Mouse (Mus musculus) midbrain, embryonic 14.5 days (tissue): Measurements from ENCODE around the gene Stambpl1. TPM values are rescaled to one million over a fixed set of nuclear protein-coding genes. Genes with fewer than 3 reads are reported as not detected.

Experiments
- ATAC-seq: fragments of 200-750 bp; cut with Nextera tagmentation; 2 replicates; pipeline ENCODE4 v1.8.0; 2017; ENCODE audit warnings: moderate number of reproducible peaks, moderate library complexity; ENCODE audit not compliant: low FRiP score, low TSS enrichment
- DNase-seq: peaks from one replicate; pipeline ENCODE4 v3.0.0-alpha.2; 2015
- H3K27ac ChIP-seq: fragments of 300-500 bp; sonication (generic); replicated peaks from 2 replicates; pipeline ENCODE4 v1.5.1; 2014; ENCODE audit warnings: mild to moderate bottlenecking, low read depth, low read length, moderate library complexity
- H3K27me3 ChIP-seq: fragments of 300-500 bp; sonication (generic); 2 replicates; pipeline ENCODE4 v1.6.1; 2014; ENCODE audit warnings: low read length, control low read depth, mixed read lengths; ENCODE audit not compliant: control insufficient read depth, insufficient read depth
- H3K36me3 ChIP-seq: fragments of 300-500 bp; sonication (generic); 2 replicates; pipeline ENCODE4 v1.6.1; 2014; ENCODE audit warnings: low read length, control low read depth; ENCODE audit not compliant: control insufficient read depth, insufficient read depth
- H3K4me1 ChIP-seq: fragments of 300-500 bp; sonication (generic); 2 replicates; pipeline ENCODE4 v1.6.1; 2014; ENCODE audit warnings: mild to moderate bottlenecking, antibody characterized with exemption, low read length, control low read depth; ENCODE audit not compliant: control insufficient read depth, insufficient read depth
- H3K4me2 ChIP-seq: fragments of 300-500 bp; sonication (generic); 2 replicates; pipeline ENCODE4 v1.6.1; 2014; ENCODE audit warnings: mild to moderate bottlenecking, low read length, moderate library complexity
- H3K4me3 ChIP-seq: fragments of 300-500 bp; sonication (generic); replicated peaks from 2 replicates; pipeline ENCODE4 v1.5.1; 2014; ENCODE audit warnings: low read depth, low read length
- H3K9ac ChIP-seq: fragments of 300-500 bp; sonication (generic); replicated peaks from 2 replicates; pipeline ENCODE4 v1.6.1; 2014; ENCODE audit warnings: mild to moderate bottlenecking, low read length, moderate library complexity
- H3K9me3 ChIP-seq: fragments of 300-500 bp; sonication (generic); 2 replicates; pipeline ENCODE4 v1.6.1; 2016; ENCODE audit warnings: low read length, control low read depth, mixed read lengths; ENCODE audit not compliant: control insufficient read depth
- WGBS: fragments of 180-500 bp; shearing (Covaris S2); extraction: QIAGEN DNeasy Blood & Tissue Kit; methylation state at CpG from one replicate; pipeline ENCODE4 v1.1.7; 2014; 5-methylcytosine and 5-hydroxymethylcytosine counted together
- polyA plus RNA-seq: library from polyadenylated mRNA; unstranded; fragments of >200 nt; fragmentation: Nextera tagmentation; extraction: Ambion mirVana; gene quantifications from 2 replicates; pipeline ENCODE4 v1.2.1, GENCODE M21; 2014

Gene Stambpl1
- polyA plus RNA-seq, 1 experiment from 2014 or later: 11.5 TPM

GRCm38 (mm10) chr19:34254101-34254879 lies 62.3 kb downstream of the Stambpl1 start:
- Histone ChIP-seq H3K4me3 (no peak overlapping the region), H3K9me3 (no peaks in the 10 kb centered on the region), H3K4me1 (no peaks in the 10 kb centered on the region), H3K9ac (no peak overlapping the region), H3K4me2 (no peak overlapping the region), H3K27ac (no peak overlapping the region), H3K36me3 (no peaks in the 10 kb centered on the region), H3K27me3 (no peaks in the 10 kb centered on the region)
- ATAC-seq (no peak), DNase-seq (no peak)
- WGBS: 61% methylated on average over 14 of the region's 14 CpGs

GRCm38 (mm10) chr19:34254880-34255681 lies 63.1 kb downstream of the Stambpl1 start, which contains the start of gene Acta2:
Acta2 (minus strand) TSS chr19:34255590.
- Histone ChIP-seq H3K4me2 (no peak within 1 kb of the TSS), H3K27ac (no peak within 1 kb of the TSS)
- ATAC-seq: no peak

GRCm38 (mm10) chr19:34256149-34256548 lies 64.1 kb downstream of the Stambpl1 start:
- 83% methylated on average over 5 of the region's 5 CpGs for whole genome bisulfite sequencing
- H3K36me3 ChIP-seq: no peaks in the 10 kb centered on the region
- no peak overlapping the region for H3K4me3 ChIP-seq
- H3K4me1 ChIP-seq: no peaks in the 10 kb centered on the region
- no peaks in the 10 kb centered on the region for H3K27me3 ChIP-seq
- no peaks in the 10 kb centered on the region for H3K9me3 ChIP-seq
- no peak overlapping the region for H3K9ac ChIP-seq
- DNase-seq: no peak
- H3K4me2 ChIP-seq: no peak overlapping the region
- ATAC-seq: no peak
- H3K27ac ChIP-seq: no peak overlapping the region

More at GRCm38 (mm10) chr19:34254880-34255681, 63.1 kb downstream of the Stambpl1 start, which contains the start of gene Acta2:
- no peak for DNase-seq
- Histone ChIP-seq H3K4me3 (no peak within 1 kb of the TSS), H3K27me3 (no peaks in the 10 kb centered on the region), H3K9ac (no peak within 1 kb of the TSS), H3K4me1 (no peaks in the 10 kb centered on the region), H3K36me3 (no peaks in the 10 kb centered on the region), H3K9me3 (no peaks in the 10 kb centered on the region)
- 68% methylated on average over 16 of the region's 16 CpGs for WGBS

GRCm38 (mm10) chr19:34256936-34257335 lies 64.9 kb downstream of the Stambpl1 start:
- DNase-seq (no peak), ATAC-seq (no peak)
- no peaks in the 10 kb centered on the region for H3K4me1 ChIP-seq
- H3K4me3 ChIP-seq: no peak overlapping the region
- no peaks in the 10 kb centered on the region for H3K9me3 ChIP-seq
- H3K27me3 ChIP-seq: no peaks in the 10 kb centered on the region
- 98% methylated on average over 2 of the region's 2 CpGs for WGBS
- H3K9ac ChIP-seq: no peak overlapping the region
- H3K27ac ChIP-seq: no peak overlapping the region
- no peaks in the 10 kb centered on the region for H3K36me3 ChIP-seq
- H3K4me2 ChIP-seq: no peak overlapping the region

GRCm38 (mm10) chr19:34262273-34262974 lies 70.4 kb downstream of the Stambpl1 start:
- Histone ChIP-seq H3K4me1 (no peaks in the 10 kb centered on the region), H3K4me2 (no peak overlapping the region), H3K27me3 (no peaks in the 10 kb centered on the region), H3K27ac (no peak overlapping the region), H3K36me3 (no peaks in the 10 kb centered on the region), H3K9me3 (no peaks in the 10 kb centered on the region), H3K4me3 (no peak overlapping the region), H3K9ac (no peak overlapping the region)
- no peak for DNase-seq
- 79% methylated on average over 2 of the region's 2 CpGs for WGBS
- ATAC-seq: no peak

- Histone ChIP-seq H3K36me3 (no peaks in the 10 kb centered on the region), H3K4me3 (no peak overlapping the region), H3K4me2 (no peak overlapping the region), H3K9me3 (no peaks in the 10 kb centered on the region), H3K27me3 (no peaks in the 10 kb centered on the region), H3K27ac (no peak overlapping the region), H3K4me1 (no peaks in the 10 kb centered on the region), H3K9ac (no peak overlapping the region)
- DNase-seq (no peak), ATAC-seq (no peak)
- 77% methylated on average over 5 of the region's 5 CpGs for WGBS
Measured at GRCm38 (mm10) chr19:34265604-34266193, 73.7 kb downstream of the Stambpl1 start.

GRCm38 (mm10) chr19:34268991-34269390 lies 77.0 kb downstream of the Stambpl1 start:
- Histone ChIP-seq H3K27me3 (no peaks in the 10 kb centered on the region), H3K9me3 (no peaks in the 10 kb centered on the region), H3K36me3 (no peaks in the 10 kb centered on the region), H3K27ac (no peak overlapping the region), H3K9ac (no peak overlapping the region), H3K4me1 (no peaks in the 10 kb centered on the region), H3K4me3 (no peak overlapping the region), H3K4me2 (no peak overlapping the region)
- no peak for DNase-seq
- 44% methylated on average over 1 of the region's 1 CpGs for whole genome bisulfite sequencing
- ATAC-seq: no peak

GRCm38 (mm10) chr19:34270106-34270726 lies 78.2 kb downstream of the Stambpl1 start:
- H3K27me3 ChIP-seq: no peaks in the 10 kb centered on the region
- no peak overlapping the region for H3K27ac ChIP-seq
- no peaks in the 10 kb centered on the region for H3K36me3 ChIP-seq
- no peaks in the 10 kb centered on the region for H3K9me3 ChIP-seq
- ATAC-seq (no peak), DNase-seq (no peak)
- no peak overlapping the region for H3K9ac ChIP-seq
- no peaks in the 10 kb centered on the region for H3K4me1 ChIP-seq
- H3K4me3 ChIP-seq: no peak overlapping the region
- WGBS: 88% methylated on average over 11 of the region's 11 CpGs
- H3K4me2 ChIP-seq: no peak overlapping the region
